Mouse (Mus musculus) G1E (cell line): Measurements from ENCODE around the gene Sapcd1. TPM values are rescaled to one million over a fixed set of nuclear protein-coding genes. Genes with fewer than 3 reads are reported as not detected.
"Not testable (repeated sequence)": the region's sequence is repeated elsewhere in the genome, so short reads cannot be mapped to it uniquely, and the experiment has no call there.

Experiments
- ATAC-seq: 2 replicates; pipeline ENCODE4 v1.8.0; 2016; ENCODE audit warnings: mild to moderate bottlenecking; ENCODE audit not compliant: insufficient number of reproducible peaks, poor library complexity, low FRiP score, severe bottlenecking; ENCODE audit errors: extremely low read depth
- DNase-seq: peaks from one replicate; pipeline ENCODE4 v3.0.0; 2012; ENCODE audit warnings: low spot score
- H3K27me3 ChIP-seq: 2 replicates; pipeline ENCODE4 v1.6.1; 2012; ENCODE audit warnings: mild to moderate bottlenecking, low read length, inconsistent platforms; ENCODE audit not compliant: insufficient read depth
- H3K36me3 ChIP-seq: replicated peaks from 2 replicates; pipeline ENCODE3; 2012; ENCODE audit warnings: mild to moderate bottlenecking, inconsistent platforms
- H3K4me1 ChIP-seq: 2 replicates; pipeline ENCODE4 v1.6.1; 2012; ENCODE audit warnings: low read depth, low read length, inconsistent platforms, mixed read lengths; ENCODE audit not compliant: insufficient read depth
- H3K4me3 ChIP-seq: 2 replicates; pipeline ENCODE4 v1.5.1; 2012; ENCODE audit warnings: low read depth, mild to moderate bottlenecking, inconsistent platforms, low read length, moderate library complexity, mixed read lengths
- H3K9me3 ChIP-seq: replicated peaks from 2 replicates; pipeline ENCODE4 v1.6.1; 2012; ENCODE audit warnings: inconsistent platforms
- CTCF ChIP-seq: IDR thresholded peaks from 2 replicates; pipeline ENCODE4 v1.5.1; 2012; ENCODE audit warnings: low read depth, low read length, inconsistent platforms, mixed read lengths
- GATA1 ChIP-seq: IDR thresholded peaks from 2 replicates; pipeline ENCODE4 v1.6.1; 2012; ENCODE audit warnings: borderline replicate concordance, low read length, inconsistent platforms, mixed read lengths
- GATA2 ChIP-seq: IDR thresholded peaks from 2 replicates; pipeline ENCODE4 v1.6.1; 2012; ENCODE audit warnings: low read depth, low read length, inconsistent platforms, borderline replicate concordance
- POLR2AphosphoS5 ChIP-seq: IDR thresholded peaks from 2 replicates; pipeline ENCODE4 v1.6.1; 2012; ENCODE audit warnings: low read depth, low read length, inconsistent platforms; ENCODE audit not compliant: insufficient replicate concordance
- TAL1 ChIP-seq: conservative IDR thresholded peaks from 2 replicates; pipeline ENCODE4 v1.6.1; 2012; ENCODE audit warnings: low read depth, low read length, inconsistent platforms, mixed read lengths
- polyA plus RNA-seq: library from polyadenylated mRNA; stranded (reverse); fragments of >175 nt; gene quantifications from 2 replicates; pipeline ENCODE4 v1.2.3, GENCODE M21; 2012
- total RNA-seq, 2 experiments: library from RNA; stranded (forward) in 1 of 2; stranded (reverse) in 1 of 2; fragments of 200-1000 nt in 1 of 2; fragments of >200 nt in 1 of 2; fragmentation: Nextera tagmentation in 1 of 2; gene quantifications; 2 replicates each; pipeline ENCODE4 v1.2.3; 2014 to 2017

Sapcd1 gene
- total and polyA plus RNA-seq, 3 experiments = 35.3 to 156 (median 90.0) TPM

- TF ChIP-seq CTCF (no peak), POLR2AphosphoS5 (no peak), TAL1 (no peak), GATA1 (no peak), GATA2 (no peak)
- DNase-seq = no peak
- H3K27me3 ChIP-seq = no peaks in the 10 kb centered on the region
- H3K9me3 ChIP-seq = peaks cover 32% of the 10 kb centered on the region
- no peak for ATAC-seq
- H3K4me3 ChIP-seq = peak overlapping the region; percentile 66
- H3K4me1 ChIP-seq = peaks cover 61% of the 10 kb centered on the region
- H3K36me3 ChIP-seq = peaks cover 58% of the 10 kb centered on the region
Measured at GRCm38 (mm10) chr17:34998526-34999430, 29.0 kb downstream of the Sapcd1 start.

- ATAC-seq (no peak), DNase-seq (no peak)
- Histone ChIP-seq H3K27me3 (no peaks in the 10 kb centered on the region), H3K4me1 (peaks cover 45% of the 10 kb centered on the region), H3K4me3 (peak overlapping the region; percentile 15; the same call in 1 of the 2 replicates), H3K36me3 (peaks cover 58% of the 10 kb centered on the region), H3K9me3 (peaks cover 32% of the 10 kb centered on the region)
- no peak for TF ChIP-seq TAL1
- TF ChIP-seq CTCF = no peak
- TF ChIP-seq POLR2AphosphoS5 = no peak
- no peak for TF ChIP-seq GATA2
- no peak for TF ChIP-seq GATA1
Measured at GRCm38 (mm10) chr17:34997142-34997483, 30.7 kb downstream of the Sapcd1 start.

- DNase-seq = no peak
Measured at GRCm38 (mm10) chr17:34996411-34997141, 31.2 kb downstream of the Sapcd1 start.

GRCm38 (mm10) chr17:34995927-34996326, 31.9 kb downstream of the Sapcd1 start:
- not testable (repeated sequence) for DNase-seq, ATAC-seq, H3K4me3 ChIP-seq, H3K27me3 ChIP-seq
- H3K9me3 ChIP-seq = peaks cover 32% of the 10 kb centered on the region
- H3K4me1 ChIP-seq = peaks cover 35% of the 10 kb centered on the region
- H3K36me3 ChIP-seq = peaks cover 70% of the 10 kb centered on the region

More at GRCm38 (mm10) chr17:34996411-34997141, 31.2 kb downstream of the Sapcd1 start:
- no peak for ATAC-seq
- Histone ChIP-seq H3K9me3 (peaks cover 32% of the 10 kb centered on the region), H3K36me3 (peaks cover 63% of the 10 kb centered on the region), H3K4me1 (peaks cover 41% of the 10 kb centered on the region), H3K4me3 (peak overlapping the region; percentile 39; the same call in 1 of the 2 replicates), H3K27me3 (no peaks in the 10 kb centered on the region)
- no peak for TF ChIP-seq GATA2
- no peak for TF ChIP-seq POLR2AphosphoS5
- no peak for TF ChIP-seq GATA1
- no peak for TF ChIP-seq TAL1
- no peak for TF ChIP-seq CTCF

- peaks cover 32% of the 10 kb centered on the region for H3K9me3 ChIP-seq
- DNase-seq, H3K4me3 ChIP-seq, H3K27me3 ChIP-seq, ATAC-seq: not testable (repeated sequence)
- H3K4me1 ChIP-seq = peaks cover 31% of the 10 kb centered on the region
- H3K36me3 ChIP-seq = peaks cover 77% of the 10 kb centered on the region
Measured at GRCm38 (mm10) chr17:34995192-34995591, 32.6 kb downstream of the Sapcd1 start.

GRCm38 (mm10) chr17:34994751-34995150, 33.1 kb downstream of the Sapcd1 start:
- Histone ChIP-seq H3K36me3 (peaks cover 76% of the 10 kb centered on the region), H3K4me1 (peaks cover 26% of the 10 kb centered on the region), H3K4me3 (no peak overlapping the region), H3K9me3 (peaks cover 28% of the 10 kb centered on the region), H3K27me3 (no peaks in the 10 kb centered on the region)
- TF ChIP-seq GATA2 (no peak), TAL1 (no peak), GATA1 (no peak), CTCF (no peak), POLR2AphosphoS5 (no peak)
- ATAC-seq (no peak), DNase-seq (no peak)
